Mouse (Mus musculus) neural tube, embryonic 14.5 days (tissue): Measurements from ENCODE around the gene Mib2. TPM values are rescaled to one million over a fixed set of nuclear protein-coding genes. Genes with fewer than 3 reads are reported as not detected.

Source experiments
- ATAC-seq: fragments of 200-750 bp; cut with Nextera tagmentation; 2 replicates; pipeline ENCODE4 v1.8.0; 2017; ENCODE audit warnings: low read depth, mild to moderate bottlenecking, moderate TSS enrichment, moderate library complexity
- H3K27ac ChIP-seq: fragments of 300-500 bp; sonication (generic); 2 replicates; pipeline ENCODE4 v1.5.1; 2014; ENCODE audit warnings: low read depth, mild to moderate bottlenecking, control low read depth, low read length, moderate library complexity, mixed read lengths
- H3K27me3 ChIP-seq: fragments of 300-500 bp; sonication (generic); 2 replicates; pipeline ENCODE4 v1.6.1; 2014; ENCODE audit warnings: low read length; ENCODE audit not compliant: control insufficient read depth, insufficient read depth
- H3K36me3 ChIP-seq: fragments of 300-500 bp; sonication (generic); 2 replicates; pipeline ENCODE4 v1.6.1; 2014; ENCODE audit warnings: low read length, mixed read lengths; ENCODE audit not compliant: control insufficient read depth, insufficient read depth
- H3K4me1 ChIP-seq: fragments of 300-500 bp; sonication (generic); 2 replicates; pipeline ENCODE4 v1.6.1; 2014; ENCODE audit warnings: low read length; ENCODE audit not compliant: control insufficient read depth, insufficient read depth
- H3K4me2 ChIP-seq: fragments of 300-500 bp; sonication (generic); 2 replicates; pipeline ENCODE4 v1.6.1; 2014; ENCODE audit warnings: mild to moderate bottlenecking, low read depth, low read length, control low read depth
- H3K4me3 ChIP-seq: fragments of 300-500 bp; sonication (generic); 2 replicates; pipeline ENCODE4 v1.5.1; 2014; ENCODE audit warnings: low read depth, low read length, control low read depth, mixed read lengths
- H3K9ac ChIP-seq: fragments of 300-500 bp; sonication (generic); replicated peaks from 2 replicates; pipeline ENCODE4 v1.6.1; 2014; ENCODE audit warnings: low read depth, mild to moderate bottlenecking, control low read depth, low read length, mixed read lengths
- H3K9me3 ChIP-seq: fragments of 300-500 bp; sonication (generic); 2 replicates; pipeline ENCODE4 v1.6.1; 2016; ENCODE audit warnings: low read length; ENCODE audit not compliant: control insufficient read depth
- WGBS: fragments of 180-500 bp; shearing (Covaris S2); extraction: QIAGEN DNeasy Blood & Tissue Kit; methylation state at CpG from one replicate; pipeline ENCODE4 v1.1.7; 2014; 5-methylcytosine and 5-hydroxymethylcytosine counted together
- polyA plus RNA-seq: library from polyadenylated mRNA; unstranded; fragments of >200 nt; fragmentation: Nextera tagmentation; extraction: Ambion mirVana; gene quantifications from 2 replicates; pipeline ENCODE4 v1.2.1, GENCODE M21; 2014

Gene Mib2
- polyA plus RNA-seq, result 35.5 and 36.8 TPM in 2 replicates

GRCm38 (mm10) chr4:155668689-155669597, at the start of gene Mib2:
TSS of gene Mib2 (minus strand) at chr4:155669198.
- Histone ChIP-seq H3K36me3 (no peaks in the 10 kb centered on the region), H3K27me3 (no peaks in the 10 kb centered on the region), H3K4me2 (peak within 1 kb of the TSS; percentile 93), H3K4me3 (peak within 1 kb of the TSS; percentile 88), H3K4me1 (0 out of 2 replicates have a peak, but pooled peaks cover 4% of the 10 kb centered on the region), H3K27ac (peak within 1 kb of the TSS; percentile 80), H3K9me3 (no peaks in the 10 kb centered on the region), H3K9ac (peak within 1 kb of the TSS; percentile 82)
- ATAC-seq, result peak; percentile 99
- under 1% methylated on average over 73 of the region's 73 CpGs for WGBS

GRCm38 (mm10) chr4:155710521-155711252, 41.7 kb upstream of the Mib2 start:
- ATAC-seq, result no peak
- Histone ChIP-seq H3K36me3 (peaks cover 8% of the 10 kb centered on the region), H3K4me3 (no peak overlapping the region), H3K27ac (no peak overlapping the region), H3K9me3 (no peaks in the 10 kb centered on the region), H3K4me1 (peaks cover 7% of the 10 kb centered on the region), H3K27me3 (no peaks in the 10 kb centered on the region), H3K4me2 (no peak overlapping the region), H3K9ac (no peak overlapping the region)
- 60% methylated on average over 6 of the region's 6 CpGs for WGBS

- no peak overlapping the region for H3K4me2 ChIP-seq
- H3K9me3 ChIP-seq, result no peaks in the 10 kb centered on the region
- H3K27me3 ChIP-seq, result no peaks in the 10 kb centered on the region
- 0 out of 2 replicates have a peak, but pooled peaks cover 3% of the 10 kb centered on the region for H3K36me3 ChIP-seq
- H3K9ac ChIP-seq, result no peak overlapping the region
- no peak for ATAC-seq
- peaks cover 11% of the 10 kb centered on the region for H3K4me1 ChIP-seq
- H3K4me3 ChIP-seq, result no peak overlapping the region
- no peak overlapping the region for H3K27ac ChIP-seq
Measured at GRCm38 (mm10) chr4:155708988-155709387, 40.0 kb upstream of the Mib2 start.

- no peak overlapping the region for H3K27ac ChIP-seq
- H3K9me3 ChIP-seq, result no peaks in the 10 kb centered on the region
- H3K4me2 ChIP-seq, result no peak overlapping the region
- no peak for ATAC-seq
- no peak overlapping the region for H3K9ac ChIP-seq
- H3K27me3 ChIP-seq, result no peaks in the 10 kb centered on the region
- 88% methylated on average over 2 of the region's 2 CpGs for WGBS
- 0 out of 2 replicates have a peak, but pooled peaks cover 3% of the 10 kb centered on the region for H3K36me3 ChIP-seq
- peaks cover 11% of the 10 kb centered on the region for H3K4me1 ChIP-seq
- H3K4me3 ChIP-seq, result no peak overlapping the region
Measured at GRCm38 (mm10) chr4:155708582-155708981, 39.6 kb upstream of the Mib2 start.

- WGBS, result 0% methylated on average over 19 of the region's 19 CpGs
- H3K4me1 ChIP-seq, result peaks cover 11% of the 10 kb centered on the region
- no peaks in the 10 kb centered on the region for H3K9me3 ChIP-seq
- peak overlapping the region; percentile 89 for H3K4me3 ChIP-seq
- H3K27ac ChIP-seq, result peak overlapping the region; percentile 90
- H3K36me3 ChIP-seq, result 0 out of 2 replicates have a peak, but pooled peaks cover 1% of the 10 kb centered on the region
- ATAC-seq, result no peak
- H3K4me2 ChIP-seq, result peak overlapping the region; percentile 93
- H3K27me3 ChIP-seq, result no peaks in the 10 kb centered on the region
- peak overlapping the region; percentile 79 for H3K9ac ChIP-seq
Measured at GRCm38 (mm10) chr4:155705592-155705929, 36.6 kb upstream of the Mib2 start.

GRCm38 (mm10) chr4:155704721-155705591, 36.0 kb upstream of the Mib2 start, which contains the start of gene Ssu72:
TSS of gene Ssu72 (plus strand) at chr4:155704800.
- Histone ChIP-seq H3K27ac (peak within 1 kb of the TSS; percentile 90), H3K4me3 (peak within 1 kb of the TSS; percentile 89), H3K27me3 (no peaks in the 10 kb centered on the region), H3K4me1 (peaks cover 11% of the 10 kb centered on the region), H3K9ac (peak within 1 kb of the TSS; percentile 79), H3K36me3 (no peaks in the 10 kb centered on the region), H3K4me2 (peak within 1 kb of the TSS; percentile 93), H3K9me3 (no peaks in the 10 kb centered on the region)
- whole genome bisulfite sequencing, result under 1% methylated on average over 83 of the region's 83 CpGs
- ATAC-seq, result peak; percentile 96

GRCm38 (mm10) chr4:155703425-155703929, 34.5 kb upstream of the Mib2 start:
- no peak overlapping the region for H3K27ac ChIP-seq
- no peaks in the 10 kb centered on the region for H3K36me3 ChIP-seq
- H3K9me3 ChIP-seq, result no peaks in the 10 kb centered on the region
- no peak overlapping the region for H3K4me2 ChIP-seq
- no peak overlapping the region for H3K4me3 ChIP-seq
- 99% methylated on average over 4 of the region's 4 CpGs for WGBS
- peaks cover 11% of the 10 kb centered on the region for H3K4me1 ChIP-seq
- no peak overlapping the region for H3K9ac ChIP-seq
- no peak for ATAC-seq
- H3K27me3 ChIP-seq, result no peaks in the 10 kb centered on the region

GRCm38 (mm10) chr4:155700425-155700824, 31.4 kb upstream of the Mib2 start:
- no peak for ATAC-seq
- H3K4me3 ChIP-seq, result no peak overlapping the region
- no peak overlapping the region for H3K9ac ChIP-seq
- no peaks in the 10 kb centered on the region for H3K27me3 ChIP-seq
- no peaks in the 10 kb centered on the region for H3K36me3 ChIP-seq
- H3K4me2 ChIP-seq, result no peak overlapping the region
- no peak overlapping the region for H3K27ac ChIP-seq
- H3K4me1 ChIP-seq, result peaks cover 15% of the 10 kb centered on the region
- no peaks in the 10 kb centered on the region for H3K9me3 ChIP-seq
